Mouse (Mus musculus) kidney, adult 2 months (tissue): ENCODE data around the gene Btbd17.

Experiments
- CTCF ChIP-seq: fragments of 200-500 bp; conservative IDR thresholded peaks from 2 replicates; pipeline ENCODE4 v1.5.1; 2011; ENCODE audit warnings: low read depth, mild to moderate bottlenecking, control low read depth, low read length, moderate library complexity, mixed read lengths; ENCODE audit not compliant: insufficient read depth, insufficient read length
- POLR2A ChIP-seq: fragments of 200-500 bp; IDR thresholded peaks from one replicate; pipeline ENCODE4 v1.6.1; 2011; ENCODE audit warnings: low read depth, low read length, control low read depth

GRCm38 (mm10) chr11:114807686-114808427, 12.1 kb upstream of the Btbd17 start:
- TF ChIP-seq CTCF (no peak), POLR2A (no peak)
